Comparison of ENCODE assay signal across 14 mouse cellular contexts in genomic region chr7:118849543-118850250, GRCm38 (mm10). TPM values are rescaled to one million over a fixed set of nuclear protein-coding genes. Genes with fewer than 3 reads are reported as not detected.
A peak's percentile ranks its signal among the peaks of the same experiment; 100 is the strongest.
DNase-seq lines count a peak whose midpoint lies in the region; ATAC-seq and TF ChIP-seq lines count a peak whose summit lies in the region.
"Had no signal": no experiment of that assay in that cellular context is flagged by ENCODE, and none has a peak within 500 bp of the region (broad histone marks: within the 10 kb centered on the region; RNA-seq: fewer than 3 reads in every experiment).

No protein-coding gene starts in this region.

- no peak overlapping the region for H3K4me3 ChIP-seq in heart, embryonic 12.5 days
- H3K4me3 ChIP-seq in layer of hippocampus, adult 2 months: no peak overlapping the region

- H3K36me3 ChIP-seq in heart, embryonic 12.5 days: peaks cover 87% of the 10 kb centered on the region

- TF ChIP-seq CTCF in layer of hippocampus, adult 2 months (conservative IDR thresholded peaks at IDR 0.05): no peak

- no peak for DNase-seq in heart, postnatal 4 days
- no peak for DNase-seq in layer of hippocampus, adult 2 months (ENCODE audit: low spot score in 2 of 2)
- no peak for DNase-seq in layer of hippocampus, adult 18-20 months (ENCODE audit: low spot score in 2 of 2)
- peak; percentile 9 for DNase-seq in urinary bladder, postnatal 14 days (ENCODE audit: low spot score)
- DNase-seq in urinary bladder, adult 18-20 months (ENCODE audit: low spot score in 2 of 2): no peak
- DNase-seq in testis, postnatal 10 days (ENCODE audit: low spot score): peak; percentile 61
- no peak for DNase-seq in frontal cortex, postnatal 10 days (ENCODE audit: low spot score in 2 of 2)
- DNase-seq: cerebellum, postnatal 25 days; layer of hippocampus, adult 9-11 months; left cerebral cortex, postnatal 4 days; right cerebral cortex, postnatal 25 days had no signal

- H3K9ac ChIP-seq in heart, embryonic 12.5 days: 0 out of 2 replicates have a peak overlapping the region, but pooled peaks have one; percentile 3

- H3K27me3 ChIP-seq in heart, embryonic 12.5 days (replicated peaks): no peaks in the 10 kb centered on the region
- H3K27me3 ChIP-seq: Patski had no signal

- 67% methylated on average over 5 of the region's 5 CpGs for WGBS in heart, embryonic 12.5 days

- H3K9me3 ChIP-seq in heart, embryonic 12.5 days (replicated peaks): no peaks in the 10 kb centered on the region

- H3K4me2 ChIP-seq in heart, embryonic 12.5 days: no peak overlapping the region

- ATAC-seq in heart, embryonic 12.5 days (ENCODE audit: insufficient number of reproducible peaks, low FRiP score): no peak
- ATAC-seq: midbrain, embryonic 16.5 days; Patski had no signal

- H3K27ac ChIP-seq in heart, embryonic 12.5 days (ENCODE audit: poor library complexity, severe bottlenecking): peak overlapping the region; percentile 80
- peak overlapping the region; percentile 57 for H3K27ac ChIP-seq in layer of hippocampus, adult 2 months

- H3K4me1 ChIP-seq in heart, embryonic 12.5 days (replicated peaks): peaks cover 47% of the 10 kb centered on the region

RNA-seq across cellular contexts. Expression of gene Iqck, which starts 5.9 kb away (rescaled TPM):
- 1.1 and 1.5 TPM in 2 replicates for polyA plus RNA-seq in heart, embryonic 12.5 days (2016; fragmentation: Nextera tagmentation; extraction: Ambion mirVana)
- total RNA-seq in heart, postnatal 4 days (2021): under 1 TPM; 0.41 to 0.76 TPM
- 1 to 10 TPM; 4.9 to 5.4 TPM for total RNA-seq in layer of hippocampus, adult 2 months (2021)
- 1 to 10 TPM; 4.6 to 4.7 TPM for total RNA-seq in layer of hippocampus, adult 18-20 months (2021)

RNA-seq across cellular contexts. Expression of gene Knop1, which starts 6.4 kb away (rescaled TPM):
- 63.5 and 65.6 TPM in 2 replicates for polyA plus RNA-seq in heart, embryonic 12.5 days (2016; fragmentation: Nextera tagmentation; extraction: Ambion mirVana)
- total RNA-seq in heart, postnatal 4 days (2021): 10 to 100 TPM; 22.8 to 30.5 TPM
- total RNA-seq in layer of hippocampus, adult 2 months (2021): 10 to 100 TPM; 24.3 to 26.6 TPM
- total RNA-seq in layer of hippocampus, adult 18-20 months (2021): 10 to 100 TPM; 24.4 to 25.1 TPM

Comparison
In these comparisons a context has a peak if more than half of its experiments do, and no peak if none do; other contexts are left out.
1. DNase-seq: peak in urinary bladder, postnatal 14 days (single experiment) and testis, postnatal 10 days (single experiment); none in heart, postnatal 4 days (single experiment), layer of hippocampus, adult 2 months (0 of 2), layer of hippocampus, adult 18-20 months (0 of 2), urinary bladder, adult 18-20 months (0 of 2) and frontal cortex, postnatal 10 days (0 of 2).